ENCODE assay signal across 8 mouse cellular contexts in genomic region chr6:129558946-129559640, GRCm38 (mm10). TPM values are rescaled to one million over a fixed set of nuclear protein-coding genes. Genes with fewer than 3 reads are reported as not detected.
DNase-seq lines count a peak whose midpoint lies in the region; ATAC-seq and TF ChIP-seq lines count a peak whose summit lies in the region.

No protein-coding gene starts in this region.

- peak; percentile 100 for ATAC-seq in frontal cortex, adult (ENCODE audit: low TSS enrichment)
- ATAC-seq in hindbrain, embryonic 16.5 days = peak; percentile 90

- H3K36me3 ChIP-seq in hindbrain, embryonic 16.5 days (ENCODE audit: control insufficient read depth, insufficient read depth, low read length) = no peaks in the 10 kb centered on the region
- no peaks in the 10 kb centered on the region for H3K36me3 ChIP-seq in small intestine, adult 2 months (ENCODE audit: control insufficient read depth, insufficient read depth, low read length)

- WGBS in hindbrain, embryonic 16.5 days = 20% methylated on average over 12 of the region's 12 CpGs
- 10% methylated on average over 12 of the region's 12 CpGs for WGBS in small intestine, adult 2 months

- TF ChIP-seq POLR2A in small intestine, adult 2 months (IDR thresholded peaks at IDR 0.05; ENCODE audit: low read depth, low read length) = no peak

- H3K27me3 ChIP-seq in hindbrain, embryonic 16.5 days (replicated peaks; ENCODE audit: control insufficient read depth, insufficient read depth, low read length) = no peaks in the 10 kb centered on the region
- no peaks in the 10 kb centered on the region for H3K27me3 ChIP-seq in small intestine, adult 2 months (ENCODE audit: control insufficient read depth, insufficient read depth, low read length)

- no peaks in the 10 kb centered on the region for H3K9me3 ChIP-seq in hindbrain, embryonic 16.5 days (ENCODE audit: control insufficient read depth, low read length)

- TF ChIP-seq CTCF in small intestine, adult 2 months (IDR thresholded peaks at IDR 0.05; ENCODE audit: extremely low read depth, insufficient read length, insufficient replicate concordance, low read depth, low read length) = peak; percentile 84; the same call in 1 of the 2 replicates

- intact Hi-C loops in heart, postnatal 25 days (cut with DNase I) = loop anchor here (2.0 to 5.0 kb wide), 3 partner anchors 42 to 166 kb away; no protein-coding TSS in a partner anchor
- intact Hi-C loops in left cerebral cortex, postnatal 36 days (cut with DNase I) = loop anchor here (2.0 kb wide), 1 partner anchor 164 kb away; no protein-coding TSS in a partner anchor

- peak; percentile 93 for DNase-seq in heart, adult 11 months
- no peak for DNase-seq in heart, postnatal 25 days (ENCODE audit: low spot score)
- peak; percentile 57 for DNase-seq in cerebellum, adult 9-10 months
- peak; percentile 50 to 69 for DNase-seq in left cerebral cortex, postnatal 36 days (ENCODE audit: low spot score in 2 of 2)
- DNase-seq in mesoderm, embryonic 11.5 days (ENCODE audit: low read depth, low spot score) = peak; percentile 77

- no peaks in the 10 kb centered on the region for H3K4me1 ChIP-seq in hindbrain, embryonic 16.5 days (ENCODE audit: control insufficient read depth, insufficient read depth, low read depth, low read length)
- H3K4me1 ChIP-seq in small intestine, adult 2 months (ENCODE audit: control insufficient read depth, insufficient read depth, insufficient read length, low read length) = no peaks in the 10 kb centered on the region

- H3K27ac ChIP-seq in hindbrain, embryonic 16.5 days (ENCODE audit: low read depth, low read length) = no peak overlapping the region
- H3K27ac ChIP-seq in small intestine, adult 2 months (ENCODE audit: insufficient read depth, low read depth, low read length) = no peak overlapping the region

- peak overlapping the region; percentile 28; the same call in 1 of the 2 replicates for H3K4me2 ChIP-seq in hindbrain, embryonic 16.5 days (ENCODE audit: low read length)

- H3K4me3 ChIP-seq in hindbrain, embryonic 16.5 days (ENCODE audit: low read length) = no peak overlapping the region
- no peak overlapping the region for H3K4me3 ChIP-seq in small intestine, adult 2 months (ENCODE audit: low read depth, low read length)

- H3K9ac ChIP-seq in hindbrain, embryonic 16.5 days (ENCODE audit: low read depth, low read length) = no peak overlapping the region

RNA-seq across cellular contexts. Expression of gene Klre1, which starts 18.6 kb away (rescaled TPM):
- total RNA-seq in heart, postnatal 25 days (2021) = not detected
- polyA plus RNA-seq in hindbrain, embryonic 16.5 days (2015; fragmentation: Nextera tagmentation; extraction: Ambion mirVana) = not detected in 2 replicates
- not detected for total RNA-seq in left cerebral cortex, postnatal 36 days (2021)
- 0.09 TPM in 1 of 2 replicates, not detected in the other for polyA plus RNA-seq in small intestine, adult 2 months (2012; rRNA removed)

RNA-seq across cellular contexts. Expression of gene Gabarapl1, which starts 26.1 kb away (rescaled TPM):
- total RNA-seq in heart, postnatal 25 days (2021) = 100 to 1,000 TPM in 1 of 2 experiments, 10 to 100 TPM in 1; 97.1 to 107 TPM
- polyA plus RNA-seq in hindbrain, embryonic 16.5 days (2015; fragmentation: Nextera tagmentation; extraction: Ambion mirVana) = 237 and 271 TPM in 2 replicates
- total RNA-seq in left cerebral cortex, postnatal 36 days (2021) = 100 to 1,000 TPM; 655 to 787 TPM
- polyA plus RNA-seq in small intestine, adult 2 months (2012; rRNA removed) = 6.7 and 13.5 TPM in 2 replicates

RNA-seq across cellular contexts. Expression of gene Klrd1, which starts 32.5 kb away (rescaled TPM):
- not detected for total RNA-seq in heart, postnatal 25 days (2021)
- not detected in 2 replicates for polyA plus RNA-seq in hindbrain, embryonic 16.5 days (2015; fragmentation: Nextera tagmentation; extraction: Ambion mirVana)
- 1 to 10 TPM in 1 of 2 experiments, not detected in 1; 1.1 TPM for total RNA-seq in left cerebral cortex, postnatal 36 days (2021)
- 0.23 TPM in 1 of 2 replicates, not detected in the other for polyA plus RNA-seq in small intestine, adult 2 months (2012; rRNA removed)

RNA-seq across cellular contexts. Expression of gene Tmem52b, which starts 46.7 kb away (rescaled TPM):
- not detected for total RNA-seq in heart, postnatal 25 days (2021)
- polyA plus RNA-seq in hindbrain, embryonic 16.5 days (2015; fragmentation: Nextera tagmentation; extraction: Ambion mirVana) = not detected in 2 replicates
- not detected for total RNA-seq in left cerebral cortex, postnatal 36 days (2021)
- not detected in 2 replicates for polyA plus RNA-seq in small intestine, adult 2 months (2012; rRNA removed)

RNA-seq across cellular contexts. Expression of gene Olr1, which starts 52.1 kb away (rescaled TPM):
- total RNA-seq in heart, postnatal 25 days (2021) = under 1 TPM; 0.06 to 0.47 TPM
- not detected in 2 replicates for polyA plus RNA-seq in hindbrain, embryonic 16.5 days (2015; fragmentation: Nextera tagmentation; extraction: Ambion mirVana)
- total RNA-seq in left cerebral cortex, postnatal 36 days (2021) = not detected
- not detected in 2 replicates for polyA plus RNA-seq in small intestine, adult 2 months (2012; rRNA removed)

Comparison
In these comparisons a context has a peak if more than half of its experiments do, and no peak if none do; other contexts are left out.
1. RNA of gene Gabarapl1, which starts 26.1 kb away (total RNA-seq): 655 to 787 TPM in left cerebral cortex, postnatal 36 days; 97.1 to 107 TPM in heart, postnatal 25 days; every median in the first group is over 4 times any median in the second.